In the genomic region with DNA sequence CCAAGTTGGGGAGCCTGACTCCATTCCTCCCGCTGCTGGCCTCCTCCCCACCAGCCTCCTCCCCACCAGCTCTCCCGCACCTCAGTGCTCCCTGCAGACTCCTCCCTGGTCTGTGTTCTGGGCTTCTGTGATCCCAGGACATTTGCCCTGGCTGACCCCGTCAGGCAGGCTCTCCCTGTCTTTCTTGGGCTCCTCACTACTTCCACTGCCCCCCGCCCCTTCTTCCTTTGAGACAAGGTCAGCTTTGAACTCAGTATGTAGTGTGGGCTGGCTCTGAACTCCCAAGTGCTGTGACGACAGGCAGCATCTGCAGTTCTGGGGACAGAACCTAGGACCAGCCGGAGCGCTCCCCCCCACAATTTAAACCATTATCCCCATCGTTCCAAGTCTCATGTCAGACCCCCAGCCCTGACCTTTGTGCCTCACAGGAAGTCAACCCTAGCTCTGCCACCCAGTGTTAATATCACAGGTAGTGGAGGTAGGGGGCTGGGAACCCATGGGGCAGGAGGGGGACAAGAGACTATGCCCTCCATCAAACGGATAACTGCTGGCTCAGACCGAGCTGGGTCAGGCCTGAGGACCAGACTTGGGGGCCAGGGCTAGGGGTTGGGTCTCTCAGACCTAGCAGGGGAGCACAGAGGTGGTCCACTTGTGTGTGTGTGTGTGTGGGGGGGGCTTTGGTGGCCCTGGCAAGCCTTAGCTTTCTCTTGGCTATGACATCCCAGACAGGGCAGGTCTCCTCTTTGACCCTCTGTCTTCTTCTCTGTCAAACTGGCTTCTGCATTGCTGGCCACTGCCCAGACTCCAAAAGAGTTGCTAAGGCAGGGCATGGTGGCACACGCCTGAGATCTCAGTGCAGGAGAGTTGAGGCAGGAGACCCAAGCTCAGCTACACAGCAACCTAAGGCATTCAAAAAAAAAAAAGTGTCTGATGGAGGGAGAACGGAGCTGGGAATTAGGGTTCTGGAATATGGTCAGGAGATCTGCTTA, we compare ENCODE assay signal across 8 mouse cellular contexts. TPM values are rescaled to one million over a fixed set of nuclear protein-coding genes. Genes with fewer than 3 reads are reported as not detected.
DNase-seq lines count a peak whose midpoint lies in the region; ATAC-seq and TF ChIP-seq lines count a peak whose summit lies in the region.

No protein-coding gene starts in this region.

- peak; percentile 25; the same call in 1 of the 2 replicates for TF ChIP-seq EP300 in heart, postnatal 0 days (IDR thresholded peaks at IDR 0.05; ENCODE audit: low read depth)

- no peaks in the 10 kb centered on the region for H3K9me3 ChIP-seq in heart, embryonic 12.5 days (replicated peaks)
- H3K9me3 ChIP-seq in heart, postnatal 0 days (replicated peaks; ENCODE audit: control insufficient read depth, low read length) = no peaks in the 10 kb centered on the region
- no peaks in the 10 kb centered on the region for H3K9me3 ChIP-seq in liver, embryonic 13.5 days (replicated peaks)

- H3K4me1 ChIP-seq in heart, embryonic 12.5 days (replicated peaks) = peaks cover 78% of the 10 kb centered on the region
- peaks cover 17% of the 10 kb centered on the region for H3K4me1 ChIP-seq in cortical plate, adult 2 months (ENCODE audit: control insufficient read depth, insufficient read depth, low read length)
- peaks cover 75% of the 10 kb centered on the region for H3K4me1 ChIP-seq in heart, postnatal 0 days (ENCODE audit: control insufficient read depth, insufficient read depth)
- peaks cover 74% of the 10 kb centered on the region for H3K4me1 ChIP-seq in liver, embryonic 13.5 days (replicated peaks)

- no peak for TF ChIP-seq POLR2A in cortical plate, adult 2 months (IDR thresholded peaks at IDR 0.05; ENCODE audit: extremely low read depth, insufficient read depth, low read length)

- TF ChIP-seq CTCF in cortical plate, adult 2 months (IDR thresholded peaks at IDR 0.05; ENCODE audit: extremely low read depth, insufficient read depth, low read length) = no peak
- no peak for TF ChIP-seq CTCF in heart, postnatal 0 days (IDR thresholded peaks at IDR 0.05; ENCODE audit: low read depth)

- peak overlapping the region; percentile 60 for H3K9ac ChIP-seq in heart, embryonic 12.5 days
- 0 out of 2 replicates have a peak overlapping the region, but pooled peaks have one; percentile 11 for H3K9ac ChIP-seq in heart, postnatal 0 days (replicated peaks; ENCODE audit: low read depth, low read length)
- H3K9ac ChIP-seq in liver, embryonic 13.5 days = peak overlapping the region; percentile 49

- WGBS in heart, embryonic 12.5 days = 47% methylated on average over 12 of the region's 12 CpGs
- WGBS in heart, postnatal 0 days = 59% methylated on average over 12 of the region's 12 CpGs
- WGBS in liver, embryonic 13.5 days (ENCODE audit: insufficient replicate concordance) = 42% methylated on average over 12 of the region's 12 CpGs

- DNase-seq in heart, postnatal 36 days = no peak
- no peak for DNase-seq in heart, postnatal 0 days (ENCODE audit: low spot score)
- DNase-seq in liver, embryonic 13.5 days = no peak
- DNase-seq in right cerebral cortex, postnatal 4 days = no peak
- no peak for DNase-seq in B cell, adult 2 months

- intact Hi-C loops in heart, postnatal 36 days (cut with DNase I) = no loop called here

- H3K27me3 ChIP-seq in heart, embryonic 12.5 days (replicated peaks) = no peaks in the 10 kb centered on the region
- no peaks in the 10 kb centered on the region for H3K27me3 ChIP-seq in heart, postnatal 0 days (ENCODE audit: control insufficient read depth, insufficient read depth, low read length)
- H3K27me3 ChIP-seq in liver, embryonic 13.5 days = peaks cover 33% of the 10 kb centered on the region; the same call in 1 of the 2 replicates

- peak overlapping the region; percentile 41; the same call in 1 of the 2 replicates for H3K27ac ChIP-seq in heart, embryonic 12.5 days (ENCODE audit: poor library complexity, severe bottlenecking)
- peak overlapping the region; percentile 44 for H3K27ac ChIP-seq in cortical plate, adult 2 months (ENCODE audit: insufficient read depth, low read length)
- peak overlapping the region; percentile 43 for H3K27ac ChIP-seq in heart, postnatal 0 days (ENCODE audit: low read depth)
- H3K27ac ChIP-seq in liver, embryonic 13.5 days = no peak overlapping the region; the same call in 1 of the 2 replicates

- H3K4me2 ChIP-seq in heart, embryonic 12.5 days = peak overlapping the region; percentile 79
- H3K4me2 ChIP-seq in heart, postnatal 0 days (ENCODE audit: low read depth, low read length) = peak overlapping the region; percentile 54
- H3K4me2 ChIP-seq in liver, embryonic 13.5 days = peak overlapping the region; percentile 64

- peaks cover 29% of the 10 kb centered on the region for H3K36me3 ChIP-seq in heart, embryonic 12.5 days
- H3K36me3 ChIP-seq in heart, postnatal 0 days (replicated peaks; ENCODE audit: control insufficient read depth, insufficient read depth, low read length) = peaks cover 17% of the 10 kb centered on the region
- no peaks in the 10 kb centered on the region for H3K36me3 ChIP-seq in liver, embryonic 13.5 days

- peak overlapping the region; percentile 41 for H3K4me3 ChIP-seq in heart, embryonic 12.5 days
- H3K4me3 ChIP-seq in cortical plate, adult 2 months (ENCODE audit: insufficient read depth, low read length) = no peak overlapping the region
- peak overlapping the region; percentile 10 for H3K4me3 ChIP-seq in heart, postnatal 0 days (ENCODE audit: low read depth, low read length)
- H3K4me3 ChIP-seq in liver, embryonic 13.5 days (replicated peaks) = peak overlapping the region; percentile 41

- ATAC-seq in heart, embryonic 12.5 days (ENCODE audit: insufficient number of reproducible peaks, low FRiP score) = no peak
- no peak for ATAC-seq in heart, postnatal 0 days (ENCODE audit: insufficient read depth, low read depth)
- no peak for ATAC-seq in liver, embryonic 13.5 days (ENCODE audit: low read depth)
- ATAC-seq in monocyte, adult 5-6 weeks (replicated peaks; ENCODE audit: insufficient number of reproducible peaks, low FRiP score, low TSS enrichment, poor library complexity, severe bottlenecking) = no peak

RNA-seq across cellular contexts. Expression of a gene that starts 24.7 kb away (rescaled TPM):
- polyA plus RNA-seq in heart, embryonic 12.5 days (2016; fragmentation: Nextera tagmentation; extraction: Ambion mirVana) = 2.9 and 4.3 TPM in 2 replicates
- 1 to 10 TPM; 2.2 to 2.4 TPM for total RNA-seq in heart, postnatal 36 days (2021)
- polyA plus RNA-seq in cortical plate, adult 2 months (2012; rRNA removed) = 2.5 and 3.0 TPM in 2 replicates
- total RNA-seq in heart, postnatal 0 days (2014; rRNA removed; ENCODE audit: low replicate concordance) = 6.6 and 7.8 TPM in 2 replicates
- 3.3 and 3.8 TPM in 2 replicates for polyA plus RNA-seq in heart, postnatal 0 days (2015; fragmentation: Nextera tagmentation; extraction: Ambion mirVana)
- 1.8 TPM in 2 replicates for polyA plus RNA-seq in liver, embryonic 13.5 days (2015; fragmentation: Nextera tagmentation; extraction: Ambion mirVana)
- total RNA-seq in monocyte, adult 5-6 weeks (2017) = 3.9 to 7.9 TPM (median 6.3 TPM) in 3 replicates

RNA-seq across cellular contexts. Expression of a gene that starts 28.7 kb away (rescaled TPM):
- polyA plus RNA-seq in heart, embryonic 12.5 days (2016; fragmentation: Nextera tagmentation; extraction: Ambion mirVana) = 1.2 and 1.8 TPM in 2 replicates
- total RNA-seq in heart, postnatal 36 days (2021) = under 1 TPM in 1 of 2 experiments, not detected in 1; 0.62 TPM
- polyA plus RNA-seq in cortical plate, adult 2 months (2012; rRNA removed) = 6.8 and 7.8 TPM in 2 replicates
- total RNA-seq in heart, postnatal 0 days (2014; rRNA removed; ENCODE audit: low replicate concordance) = not detected in 2 replicates
- 0.45 and 0.70 TPM in 2 replicates for polyA plus RNA-seq in heart, postnatal 0 days (2015; fragmentation: Nextera tagmentation; extraction: Ambion mirVana)
- 0.93 TPM in 1 of 2 replicates, not detected in the other for polyA plus RNA-seq in liver, embryonic 13.5 days (2015; fragmentation: Nextera tagmentation; extraction: Ambion mirVana)
- not detected in 3 replicates for total RNA-seq in monocyte, adult 5-6 weeks (2017)

RNA-seq across cellular contexts. Expression of a gene that starts 33.3 kb away (rescaled TPM):
- 1.9 and 2.2 TPM in 2 replicates for polyA plus RNA-seq in heart, embryonic 12.5 days (2016; fragmentation: Nextera tagmentation; extraction: Ambion mirVana)
- 1 to 10 TPM; 1.1 to 2.0 TPM for total RNA-seq in heart, postnatal 36 days (2021)
- polyA plus RNA-seq in cortical plate, adult 2 months (2012; rRNA removed) = 5.8 and 5.9 TPM in 2 replicates
- total RNA-seq in heart, postnatal 0 days (2014; rRNA removed; ENCODE audit: low replicate concordance) = 0.11 TPM in 1 of 2 replicates, not detected in the other
- 0.43 and 1.1 TPM in 2 replicates for polyA plus RNA-seq in heart, postnatal 0 days (2015; fragmentation: Nextera tagmentation; extraction: Ambion mirVana)
- polyA plus RNA-seq in liver, embryonic 13.5 days (2015; fragmentation: Nextera tagmentation; extraction: Ambion mirVana) = 0.86 and 0.89 TPM in 2 replicates
- 2.3 to 3.7 TPM in 2 of 3 replicates, not detected in the other for total RNA-seq in monocyte, adult 5-6 weeks (2017)

RNA-seq across cellular contexts. Expression of a gene that starts 33.3 kb away (rescaled TPM):
- polyA plus RNA-seq in heart, embryonic 12.5 days (2016; fragmentation: Nextera tagmentation; extraction: Ambion mirVana) = 66.7 and 66.9 TPM in 2 replicates
- total RNA-seq in heart, postnatal 36 days (2021) = 10 to 100 TPM; 50.3 to 52.2 TPM
- polyA plus RNA-seq in cortical plate, adult 2 months (2012; rRNA removed) = 106 and 108 TPM in 2 replicates
- total RNA-seq in heart, postnatal 0 days (2014; rRNA removed; ENCODE audit: low replicate concordance) = 123 and 139 TPM in 2 replicates
- polyA plus RNA-seq in heart, postnatal 0 days (2015; fragmentation: Nextera tagmentation; extraction: Ambion mirVana) = 75.2 and 77.6 TPM in 2 replicates
- polyA plus RNA-seq in liver, embryonic 13.5 days (2015; fragmentation: Nextera tagmentation; extraction: Ambion mirVana) = 61.1 and 68.7 TPM in 2 replicates
- total RNA-seq in monocyte, adult 5-6 weeks (2017) = 18.6 to 22.3 TPM (median 20.9 TPM) in 3 replicates

RNA-seq across cellular contexts. Expression of a gene that starts 37.9 kb away (rescaled TPM):
- 39.3 and 40.7 TPM in 2 replicates for polyA plus RNA-seq in heart, embryonic 12.5 days (2016; fragmentation: Nextera tagmentation; extraction: Ambion mirVana)
- 100 to 1,000 TPM; 115 to 133 TPM for total RNA-seq in heart, postnatal 36 days (2021)
- 52.2 and 54.5 TPM in 2 replicates for polyA plus RNA-seq in cortical plate, adult 2 months (2012; rRNA removed)
- total RNA-seq in heart, postnatal 0 days (2014; rRNA removed; ENCODE audit: low replicate concordance) = 24.6 and 47.6 TPM in 2 replicates
- 73.7 and 77.9 TPM in 2 replicates for polyA plus RNA-seq in heart, postnatal 0 days (2015; fragmentation: Nextera tagmentation; extraction: Ambion mirVana)
- 9.8 and 9.9 TPM in 2 replicates for polyA plus RNA-seq in liver, embryonic 13.5 days (2015; fragmentation: Nextera tagmentation; extraction: Ambion mirVana)
- total RNA-seq in monocyte, adult 5-6 weeks (2017) = 4.1 to 7.6 TPM (median 5.1 TPM) in 3 replicates
